Mouse (Mus musculus): ENCODE data around the gene Aco2.

- TF ChIP-seq CTCF (IDR thresholded peaks at IDR 0.05; ENCODE audit: insufficient read depth, low read length) (no peak), POLR2A (IDR thresholded peaks at IDR 0.05; ENCODE audit: borderline replicate concordance, extremely low read depth, low read depth, low read length) (no peak)
Observed at GRCm38 (mm10) chr15:81840306-81840705, 31.8 kb upstream of the Aco2 start.
